Mouse (Mus musculus) testis, postnatal 10 days (tissue): Measurements from ENCODE around the gene Olfr401.
"Not testable (repeated sequence)": the region's sequence is repeated elsewhere in the genome, so short reads cannot be mapped to it uniquely, and the experiment has no call there.

ENCODE experiments used
- DNase-seq: peaks from one replicate; pipeline ENCODE4 v3.0.0; 2021; ENCODE audit warnings: low spot score

Gene Olfr401

GRCm38 (mm10) chr11:74113412-74113811, at the start of gene Olfr401:
Gene Olfr401 (plus strand): TSS chr11:74113712.
- no peak for DNase-seq

- DNase-seq, result no peak
These were observed 43.9 kb upstream of the Olfr401 start, which contains the start of gene Zfp616 for GRCm38 (mm10) chr11:74069655-74070054. Gene Zfp616 (plus strand): TSS chr11:74069955.

GRCm38 (mm10) chr11:74100724-74101123, 12.8 kb upstream of the Olfr401 start:
- DNase-seq, result no peak

GRCm38 (mm10) chr11:74101507-74101906, 12.0 kb upstream of the Olfr401 start:
- DNase-seq, result no peak

GRCm38 (mm10) chr11:74105066-74105465, 8.4 kb upstream of the Olfr401 start:
- no peak for DNase-seq

GRCm38 (mm10) chr11:74140001-74140400, 26.5 kb downstream of the Olfr401 start:
- not testable (repeated sequence) for DNase-seq

- no peak for DNase-seq
These were observed 32.4 kb downstream of the Olfr401 start for GRCm38 (mm10) chr11:74145866-74146265.

GRCm38 (mm10) chr11:74153229-74153628, 39.7 kb downstream of the Olfr401 start, which contains the start of gene Olfr402:
Gene Olfr402 (plus strand): TSS chr11:74153529.
- no peak for DNase-seq

GRCm38 (mm10) chr11:74168771-74169170, 55.3 kb downstream of the Olfr401 start:
- no peak for DNase-seq
